Mouse (Mus musculus) forebrain, embryonic 10.5 days (tissue): Measurements from ENCODE around the gene Whrn. TPM values are rescaled to one million over a fixed set of nuclear protein-coding genes. Genes with fewer than 3 reads are reported as not detected.
A peak's percentile ranks its signal among the peaks of the same experiment; 100 is the strongest.

Experiments used
- DNase-seq: peaks from one replicate; pipeline ENCODE4 v3.0.0-alpha.2; 2017; ENCODE audit warnings: low spot score; ENCODE audit errors: extremely low spot score
- H3K27ac ChIP-seq: fragments of 300-500 bp; sonication (generic); 2 replicates; pipeline ENCODE4 v1.5.1; 2016; ENCODE audit warnings: mild to moderate bottlenecking
- H3K27me3 ChIP-seq: fragments of 300-500 bp; sonication (generic); 2 replicates; pipeline ENCODE4 v1.6.1; 2016; ENCODE audit warnings: mild to moderate bottlenecking; ENCODE audit not compliant: poor library complexity, severe bottlenecking
- H3K36me3 ChIP-seq: fragments of 300-500 bp; sonication (generic); replicated peaks from 2 replicates; pipeline ENCODE4 v1.6.1; 2016; ENCODE audit warnings: mild to moderate bottlenecking, moderate library complexity
- H3K4me1 ChIP-seq: fragments of 300-500 bp; sonication (generic); 2 replicates; pipeline ENCODE4 v1.6.1; 2016
- H3K4me3 ChIP-seq: fragments of 300-500 bp; sonication (generic); 2 replicates; pipeline ENCODE4 v1.5.1; 2016; ENCODE audit warnings: mild to moderate bottlenecking, moderate library complexity
- H3K9me3 ChIP-seq: fragments of 300-500 bp; sonication (generic); 2 replicates; pipeline ENCODE4 v1.6.1; 2016; ENCODE audit warnings: mild to moderate bottlenecking, moderate library complexity
- WGBS: fragments of 180-500 bp; shearing (Covaris S2); methylation state at CpG from one replicate; pipeline ENCODE4 v1.1.7; 2016; 5-methylcytosine and 5-hydroxymethylcytosine counted together
- polyA plus RNA-seq: library from polyadenylated mRNA; unstranded; fragments of >200 nt; fragmentation: Nextera tagmentation; extraction: Ambion mirVana; gene quantifications from 2 replicates; pipeline ENCODE4 v1.2.1, GENCODE M21; 2016

Whrn gene
- polyA plus RNA-seq, result 4.6 and 5.1 TPM in 2 replicates

- Histone ChIP-seq H3K36me3 (no peaks in the 10 kb centered on the region), H3K27me3 (peaks cover 51% of the 10 kb centered on the region), H3K9me3 (no peaks in the 10 kb centered on the region), H3K4me1 (peaks cover 58% of the 10 kb centered on the region), H3K4me3 (peak within 1 kb of the TSS; percentile 78), H3K27ac (peak within 1 kb of the TSS; percentile 87)
- DNase-seq, result peak; percentile 86
- under 1% methylated on average over 34 of the region's 34 CpGs for WGBS
Measured at GRCm38 (mm10) chr4:63495915-63496278, at the start of gene Whrn. TSS of gene Whrn (minus strand) at chr4:63495991.

GRCm38 (mm10) chr4:63545231-63545958 is 49.6 kb upstream of the Whrn start:
- H3K27me3 ChIP-seq, result no peaks in the 10 kb centered on the region
- H3K4me1 ChIP-seq, result peaks cover 31% of the 10 kb centered on the region
- no peak for DNase-seq
- H3K36me3 ChIP-seq, result peaks cover 31% of the 10 kb centered on the region
- H3K27ac ChIP-seq, result peak overlapping the region; percentile 95
- WGBS, result 22% methylated on average over 26 of the region's 26 CpGs
- peak overlapping the region; percentile 94 for H3K4me3 ChIP-seq
- no peaks in the 10 kb centered on the region for H3K9me3 ChIP-seq

GRCm38 (mm10) chr4:63544494-63545230 is 48.9 kb upstream of the Whrn start, which contains the start of gene Atp6v1g1:
TSS of gene Atp6v1g1 (plus strand) at chr4:63544772.
- no peaks in the 10 kb centered on the region for H3K9me3 ChIP-seq
- H3K4me1 ChIP-seq, result peaks cover 33% of the 10 kb centered on the region
- peak; percentile 97 for DNase-seq
- WGBS, result under 1% methylated on average over 57 of the region's 57 CpGs
- peak within 1 kb of the TSS; percentile 94 for H3K4me3 ChIP-seq
- peaks cover 25% of the 10 kb centered on the region for H3K36me3 ChIP-seq
- H3K27ac ChIP-seq, result peak within 1 kb of the TSS; percentile 95
- no peaks in the 10 kb centered on the region for H3K27me3 ChIP-seq

GRCm38 (mm10) chr4:63543746-63544493 is 48.1 kb upstream of the Whrn start:
- no peaks in the 10 kb centered on the region for H3K9me3 ChIP-seq
- peaks cover 18% of the 10 kb centered on the region for H3K36me3 ChIP-seq
- WGBS, result 67% methylated on average over 10 of the region's 10 CpGs
- H3K4me1 ChIP-seq, result peaks cover 39% of the 10 kb centered on the region
- peak overlapping the region; percentile 94 for H3K4me3 ChIP-seq
- no peaks in the 10 kb centered on the region for H3K27me3 ChIP-seq
- no peak for DNase-seq
- peak overlapping the region; percentile 95 for H3K27ac ChIP-seq

GRCm38 (mm10) chr4:63542209-63542608 is 46.4 kb upstream of the Whrn start:
- H3K27ac ChIP-seq, result no peak overlapping the region
- WGBS, result 85% methylated on average over 2 of the region's 2 CpGs
- peaks cover 36% of the 10 kb centered on the region for H3K4me1 ChIP-seq
- no peak for DNase-seq
- H3K4me3 ChIP-seq, result no peak overlapping the region
- no peaks in the 10 kb centered on the region for H3K9me3 ChIP-seq
- no peaks in the 10 kb centered on the region for H3K27me3 ChIP-seq
- H3K36me3 ChIP-seq, result peaks cover 6% of the 10 kb centered on the region

GRCm38 (mm10) chr4:63537602-63538001 is 41.8 kb upstream of the Whrn start:
- no peak for DNase-seq
- Histone ChIP-seq H3K4me3 (no peak overlapping the region), H3K9me3 (no peaks in the 10 kb centered on the region), H3K27ac (no peak overlapping the region), H3K4me1 (peaks cover 10% of the 10 kb centered on the region; the same call in 1 of the 2 replicates), H3K36me3 (no peaks in the 10 kb centered on the region), H3K27me3 (no peaks in the 10 kb centered on the region)
- 88% methylated on average over 4 of the region's 4 CpGs for whole genome bisulfite sequencing

GRCm38 (mm10) chr4:63530409-63530808 is 34.6 kb upstream of the Whrn start:
- Histone ChIP-seq H3K4me1 (0 out of 2 replicates have a peak, but pooled peaks cover 2% of the 10 kb centered on the region), H3K9me3 (no peaks in the 10 kb centered on the region), H3K27me3 (no peaks in the 10 kb centered on the region), H3K36me3 (no peaks in the 10 kb centered on the region), H3K4me3 (no peak overlapping the region), H3K27ac (no peak overlapping the region)
- WGBS, result 89% methylated on average over 7 of the region's 7 CpGs
- DNase-seq, result no peak

GRCm38 (mm10) chr4:63528946-63529345 is 33.2 kb upstream of the Whrn start:
- H3K27ac ChIP-seq, result no peak overlapping the region
- 0 out of 2 replicates have a peak, but pooled peaks cover 2% of the 10 kb centered on the region for H3K4me1 ChIP-seq
- WGBS, result 90% methylated on average over 6 of the region's 6 CpGs
- H3K4me3 ChIP-seq, result no peak overlapping the region
- no peaks in the 10 kb centered on the region for H3K27me3 ChIP-seq
- no peaks in the 10 kb centered on the region for H3K9me3 ChIP-seq
- DNase-seq, result no peak
- no peaks in the 10 kb centered on the region for H3K36me3 ChIP-seq

GRCm38 (mm10) chr4:63525514-63525913 is 29.7 kb upstream of the Whrn start:
- Histone ChIP-seq H3K4me3 (no peak overlapping the region), H3K36me3 (no peaks in the 10 kb centered on the region), H3K27me3 (no peaks in the 10 kb centered on the region), H3K9me3 (no peaks in the 10 kb centered on the region), H3K27ac (no peak overlapping the region), H3K4me1 (0 out of 2 replicates have a peak, but pooled peaks cover 2% of the 10 kb centered on the region)
- 84% methylated on average over 8 of the region's 8 CpGs for WGBS
- no peak for DNase-seq

- Histone ChIP-seq H3K4me3 (no peak overlapping the region), H3K9me3 (no peaks in the 10 kb centered on the region), H3K36me3 (no peaks in the 10 kb centered on the region), H3K4me1 (0 out of 2 replicates have a peak, but pooled peaks cover 2% of the 10 kb centered on the region), H3K27ac (no peak overlapping the region), H3K27me3 (no peaks in the 10 kb centered on the region)
- DNase-seq, result no peak
- WGBS, result 88% methylated on average over 2 of the region's 2 CpGs
Measured at GRCm38 (mm10) chr4:63521813-63522419, 26.1 kb upstream of the Whrn start.

- Histone ChIP-seq H3K36me3 (no peaks in the 10 kb centered on the region), H3K4me3 (no peak overlapping the region), H3K4me1 (no peaks in the 10 kb centered on the region), H3K9me3 (no peaks in the 10 kb centered on the region), H3K27me3 (no peaks in the 10 kb centered on the region), H3K27ac (no peak overlapping the region)
- DNase-seq, result no peak
- 93% methylated on average over 5 of the region's 5 CpGs for WGBS
Measured at GRCm38 (mm10) chr4:63515021-63515420, 19.2 kb upstream of the Whrn start.

- Histone ChIP-seq H3K36me3 (no peaks in the 10 kb centered on the region), H3K27me3 (no peaks in the 10 kb centered on the region), H3K9me3 (no peaks in the 10 kb centered on the region), H3K4me1 (no peaks in the 10 kb centered on the region), H3K27ac (no peak overlapping the region), H3K4me3 (no peak overlapping the region)
- DNase-seq, result no peak
- WGBS, result 75% methylated on average over 4 of the region's 4 CpGs
Measured at GRCm38 (mm10) chr4:63514454-63514984, 18.7 kb upstream of the Whrn start.
